Mouse (Mus musculus) CH12.LX (cell line): ENCODE measurements around the gene Rtel1. TPM values are rescaled to one million over a fixed set of nuclear protein-coding genes. Genes with fewer than 3 reads are reported as not detected.

Experiments used
- DNase-seq: peaks from one replicate; pipeline ENCODE4 v3.0.0-alpha.2; 2013; ENCODE audit errors: extremely low read depth
- H3K27ac ChIP-seq: 2 replicates; pipeline ENCODE4 v1.5.1; 2012; ENCODE audit warnings: low read depth, mild to moderate bottlenecking, control low read depth, moderate library complexity; ENCODE audit not compliant: insufficient read depth
- H3K27me3 ChIP-seq: replicated peaks from 2 replicates; pipeline ENCODE3; 2012; ENCODE audit warnings: inconsistent platforms
- H3K36me3 ChIP-seq, 2 experiments: replicated peaks in 1 of 2; 2 replicates each; pipeline versions ENCODE3 to v1.6.1; 2012; ENCODE audit warnings: inconsistent platforms in 1 of 2, low read length in 1 of 2, mild to moderate bottlenecking in 1 of 2, mixed read lengths in 1 of 2, moderate library complexity in 1 of 2; ENCODE audit not compliant: control insufficient read depth in 1 of 2, insufficient read depth in 1 of 2
- H3K4me1 ChIP-seq, 2 experiments: 2 replicates each; pipeline ENCODE4 v1.6.1; 2012; ENCODE audit warnings: inconsistent platforms in 1 of 2, moderate library complexity in 1 of 2; ENCODE audit not compliant: insufficient read depth in 2 of 2, control insufficient read depth in 1 of 2
- H3K4me2 ChIP-seq: 2 replicates; pipeline ENCODE4 v1.6.1; 2012; ENCODE audit warnings: low read depth, mild to moderate bottlenecking, control low read depth; ENCODE audit not compliant: poor library complexity, insufficient read depth, severe bottlenecking
- H3K4me3 ChIP-seq, 3 experiments: fragments of 150-350 bp in 1 of 3; sonication (generic) in 1 of 3; replicated peaks in 1 of 3; 2 replicates each; pipeline versions ENCODE3 to v1.5.1; 2011 to 2012; ENCODE audit warnings: low read depth in 2 of 3, low read length in 2 of 3, mild to moderate bottlenecking in 2 of 3, moderate library complexity in 2 of 3, control low read depth in 1 of 3, improper control_type of control experiment in 1 of 3, inconsistent platforms in 1 of 3, mixed read lengths in 1 of 3; ENCODE audit not compliant: poor library complexity in 1 of 3
- H3K79me2 ChIP-seq: replicated peaks from 2 replicates; pipeline ENCODE4 v1.6.1; 2012; ENCODE audit warnings: mild to moderate bottlenecking, moderate library complexity; ENCODE audit not compliant: control insufficient read depth, poor library complexity, insufficient read depth, severe bottlenecking; ENCODE audit errors: extremely low read depth
- H3K9ac ChIP-seq: 2 replicates; pipeline ENCODE4 v1.6.1; 2012; ENCODE audit warnings: low read depth, mild to moderate bottlenecking, control low read depth, moderate library complexity; ENCODE audit not compliant: insufficient read depth
- H3K9me3 ChIP-seq: replicated peaks from 2 replicates; pipeline ENCODE3; 2012; ENCODE audit warnings: low read length, inconsistent platforms, mixed read lengths
- BHLHE40 ChIP-seq: IDR thresholded peaks from 2 replicates; pipeline ENCODE4 v1.6.1; 2011; ENCODE audit warnings: mild to moderate bottlenecking, low read depth, low read length, improper control_type of control experiment
- CHD1 ChIP-seq: IDR thresholded peaks from 2 replicates; pipeline ENCODE4 v1.6.1; 2012; ENCODE audit warnings: low read depth, low read length, improper control_type of control experiment, inconsistent platforms
- CHD2 ChIP-seq: IDR thresholded peaks from 2 replicates; pipeline ENCODE4 v1.6.1; 2011; ENCODE audit warnings: low read length, improper control_type of control experiment
- CTCF ChIP-seq, 2 experiments: IDR thresholded peaks in 1 of 2; conservative IDR thresholded peaks in 1 of 2; 2 replicates each; pipeline ENCODE4 v1.5.1; 2011 to 2012; ENCODE audit warnings: low read depth in 2 of 2, low read length in 2 of 2, improper control_type of control experiment in 1 of 2, inconsistent platforms in 1 of 2, mild to moderate bottlenecking in 1 of 2, moderate library complexity in 1 of 2
- E2F4 ChIP-seq: IDR thresholded peaks from 2 replicates; pipeline ENCODE4 v1.6.1; 2011; ENCODE audit warnings: low read depth, low read length, improper control_type of control experiment; ENCODE audit not compliant: insufficient replicate concordance
- ETS1 ChIP-seq: conservative IDR thresholded peaks from 2 replicates; pipeline ENCODE4 v1.6.1; 2012; ENCODE audit warnings: low read depth, mild to moderate bottlenecking, inconsistent platforms, low read length, improper control_type of control experiment, moderate library complexity
- GABPA ChIP-seq: IDR thresholded peaks from 2 replicates; pipeline ENCODE4 v1.6.1; 2012; ENCODE audit warnings: low read depth, low read length, improper control_type of control experiment, inconsistent platforms; ENCODE audit not compliant: insufficient replicate concordance
- HCFC1 ChIP-seq: IDR thresholded peaks from 2 replicates; pipeline ENCODE4 v1.6.1; 2012; ENCODE audit warnings: low read depth, mild to moderate bottlenecking, inconsistent platforms, low read length, improper control_type of control experiment
- IRF4 ChIP-seq: IDR thresholded peaks from 2 replicates; pipeline ENCODE4 v1.6.1; 2014; ENCODE audit warnings: low read depth, mild to moderate bottlenecking, inconsistent platforms, low read length, improper control_type of control experiment
- KAT2A ChIP-seq: IDR thresholded peaks from 2 replicates; pipeline ENCODE4 v1.6.1; 2012; ENCODE audit warnings: low read length, improper control_type of control experiment, inconsistent platforms; ENCODE audit not compliant: insufficient replicate concordance
- MAX ChIP-seq: IDR thresholded peaks from 2 replicates; pipeline ENCODE4 v1.6.1; 2011; ENCODE audit warnings: low read length, improper control_type of control experiment
- MAZ ChIP-seq: IDR thresholded peaks from 2 replicates; pipeline ENCODE4 v1.6.1; 2012; ENCODE audit warnings: low read depth, mild to moderate bottlenecking, inconsistent platforms, low read length, improper control_type of control experiment, moderate library complexity
- MEF2A ChIP-seq: IDR thresholded peaks from 2 replicates; pipeline ENCODE4 v1.6.1; 2014; ENCODE audit warnings: low read depth, mild to moderate bottlenecking, inconsistent platforms, low read length, improper control_type of control experiment, borderline replicate concordance
- NRF1 ChIP-seq: IDR thresholded peaks from 2 replicates; pipeline ENCODE4 v1.6.1; 2014; ENCODE audit warnings: low read depth, mild to moderate bottlenecking, inconsistent platforms, low read length, improper control_type of control experiment, moderate library complexity
- POLR2AphosphoS2 ChIP-seq: IDR thresholded peaks from 2 replicates; pipeline ENCODE4 v1.6.1; 2011; ENCODE audit warnings: low read depth, low read length, improper control_type of control experiment
- SMC3 ChIP-seq: IDR thresholded peaks from 2 replicates; pipeline ENCODE4 v1.6.1; 2011; ENCODE audit warnings: low read depth, low read length, improper control_type of control experiment
- TBP ChIP-seq: conservative IDR thresholded peaks from 2 replicates; pipeline ENCODE4 v1.6.1; 2011; ENCODE audit warnings: low read depth, low read length, improper control_type of control experiment
- TCF12 ChIP-seq: IDR thresholded peaks from 2 replicates; pipeline ENCODE4 v1.6.1; 2014; ENCODE audit warnings: low read depth, mild to moderate bottlenecking, inconsistent platforms, low read length, improper control_type of control experiment
- UBTF ChIP-seq: IDR thresholded peaks from 2 replicates; pipeline ENCODE4 v1.6.1; 2012; ENCODE audit warnings: low read depth, mild to moderate bottlenecking, inconsistent platforms, low read length, improper control_type of control experiment, moderate library complexity
- USF1 ChIP-seq: IDR thresholded peaks from 2 replicates; pipeline ENCODE4 v1.6.1; 2014; ENCODE audit warnings: low read depth, mild to moderate bottlenecking, inconsistent platforms, low read length, improper control_type of control experiment
- ZC3H11A ChIP-seq: IDR thresholded peaks from 2 replicates; pipeline ENCODE4 v1.6.1; 2012; ENCODE audit warnings: low read depth, mild to moderate bottlenecking, inconsistent platforms, low read length, improper control_type of control experiment
- ZKSCAN1 ChIP-seq: IDR thresholded peaks from 2 replicates; pipeline ENCODE4 v1.6.1; 2012; ENCODE audit warnings: low read depth, inconsistent platforms, low read length, improper control_type of control experiment, borderline replicate concordance
- ZMIZ1 ChIP-seq: IDR thresholded peaks from 2 replicates; pipeline ENCODE4 v1.6.1; 2012; ENCODE audit warnings: low read depth, mild to moderate bottlenecking, inconsistent platforms, low read length, improper control_type of control experiment
- ZNF384 ChIP-seq: IDR thresholded peaks from 2 replicates; pipeline ENCODE4 v1.6.1; 2012; ENCODE audit warnings: low read depth, low read length, improper control_type of control experiment, inconsistent platforms
- dilution Hi-C: fragments of 300-500 bp; cut with MboI; formaldehyde crosslinking; loops from 2 replicates; pipeline ENCODE4 v1.14.3; 2020; ENCODE audit warnings: low sequenced_read_pairs; ENCODE audit not compliant: extremely low pct_unique_long_range_greater_than_20kb, extremely low pct_ligation_motif_present
- in situ Hi-C: fragments of 300-500 bp; cut with MboI; formaldehyde crosslinking; loops from 3 replicates; pipeline ENCODE4 v1.14.3; 2019; ENCODE audit warnings: low sequenced_read_pairs, low pct_ligation_motif_present, low pct_unique_long_range_greater_than_20kb, mixed read lengths
- polyA plus RNA-seq: library from polyadenylated mRNA; unstranded; fragments of >175 nt; gene quantifications from 2 replicates; pipeline ENCODE4 v1.2.1, GENCODE M21; 2012; ENCODE audit warnings: low read depth; ENCODE audit not compliant: insufficient read length
- total RNA-seq, 2 experiments: library from RNA; depleted of rRNA; stranded (reverse); fragments of 300-350 nt in 1 of 2; fragments of >200 nt in 1 of 2; gene quantifications; 2 replicates each; pipeline ENCODE4 v1.2.3; 2012 to 2014

The Rtel1 gene
- total and polyA plus RNA-seq, 3 experiments: 65.4 to 89.2 (median 67.6) TPM

GRCm38 (mm10) chr2:181381631-181382306 is 62.2 kb downstream of the Rtel1 start (continued):
- no peak for TF ChIP-seq NRF1
- TF ChIP-seq UBTF: no peak
- TF ChIP-seq CHD2: 0 out of 2 replicates have a peak, but pooled peaks have one; percentile 35
- TF ChIP-seq ZMIZ1: no peak
- TF ChIP-seq ETS1: peak; percentile 57; the same call in 1 of the 2 replicates
- TF ChIP-seq ZKSCAN1: no peak
- TF ChIP-seq BHLHE40: 0 out of 2 replicates have a peak, but pooled peaks have one; percentile 24
- TF ChIP-seq E2F4: no peak
- TF ChIP-seq MAX: 0 out of 2 replicates have a peak, but pooled peaks have one; percentile 21

GRCm38 (mm10) chr2:181384463-181384862 is 64.9 kb downstream of the Rtel1 start:
- H3K36me3 ChIP-seq: peaks cover 56 to 88% of the 10 kb centered on the region in 2 experiments
- H3K4me3 ChIP-seq: no peak overlapping the region
- no peak for TF ChIP-seq CHD1
- TF ChIP-seq UBTF: no peak
- no peak for TF ChIP-seq SMC3
- TF ChIP-seq IRF4: no peak
- TF ChIP-seq HCFC1: no peak
- no peak for TF ChIP-seq BHLHE40
- no peak for DNase-seq
- H3K9ac ChIP-seq: no peak overlapping the region
- no peaks in the 10 kb centered on the region for H3K79me2 ChIP-seq
- H3K4me2 ChIP-seq: no peak overlapping the region
- no peaks in the 10 kb centered on the region for H3K27me3 ChIP-seq
- peaks cover 19 to 32% of the 10 kb centered on the region in 2 experiments for H3K4me1 ChIP-seq
- in situ Hi-C loops (no loop called here), dilution Hi-C loops (no loop called here)
- no peaks in the 10 kb centered on the region for H3K9me3 ChIP-seq
- H3K27ac ChIP-seq: no peak overlapping the region

GRCm38 (mm10) chr2:181384919-181385391 is 65.4 kb downstream of the Rtel1 start:
- dilution Hi-C loops: no loop called here

More at GRCm38 (mm10) chr2:181384919-181385391, 65.4 kb downstream of the Rtel1 start:
- Histone ChIP-seq H3K36me3 (peaks cover 52 to 88% of the 10 kb centered on the region in 2 experiments), H3K27me3 (no peaks in the 10 kb centered on the region), H3K27ac (no peak overlapping the region), H3K9ac (no peak overlapping the region), H3K4me2 (no peak overlapping the region), H3K9me3 (no peaks in the 10 kb centered on the region), H3K4me1 (peaks cover 19 to 31% of the 10 kb centered on the region in 2 experiments), H3K79me2 (no peaks in the 10 kb centered on the region), H3K4me3 (no peak overlapping the region)
- TF ChIP-seq ZNF384 (no peak), USF1 (no peak), IRF4 (no peak), HCFC1 (no peak), MAZ (no peak), SMC3 (no peak), CTCF (conservative IDR thresholded peaks at IDR 0.05 in 1 of 2, IDR thresholded peaks at IDR 0.05 in 1 of 2; ENCODE audit: low read depth in 2 of 2, low read length in 2 of 2) (no peak), GABPA (no peak), MEF2A (no peak), CHD2 (no peak), TCF12 (no peak), E2F4 (no peak), KAT2A (no peak), UBTF (no peak), POLR2AphosphoS2 (no peak), ZC3H11A (no peak), NRF1 (no peak), TBP (no peak)
- no peak for DNase-seq
- in situ Hi-C loops: no loop called here
